Mouse (Mus musculus) liver, postnatal 0 days (tissue): ENCODE data around the gene Zbtb7b.

Experiments used
- CTCF ChIP-seq: sonication (generic); IDR thresholded peaks from 2 replicates; pipeline ENCODE4 v1.5.1; 2016; ENCODE audit warnings: antibody characterized with exemption, low read depth
- EP300 ChIP-seq: IDR thresholded peaks from 2 replicates; pipeline ENCODE4 v1.6.1; 2016; ENCODE audit warnings: antibody characterized with exemption, low read depth, mild to moderate bottlenecking

- TF ChIP-seq EP300 (no peak), CTCF (no peak)
These were observed 24.3 kb upstream of the Zbtb7b start for GRCm38 (mm10) chr3:89418861-89419250.
